8 mouse cellular contexts compared by ENCODE assay signal in the genomic region with DNA sequence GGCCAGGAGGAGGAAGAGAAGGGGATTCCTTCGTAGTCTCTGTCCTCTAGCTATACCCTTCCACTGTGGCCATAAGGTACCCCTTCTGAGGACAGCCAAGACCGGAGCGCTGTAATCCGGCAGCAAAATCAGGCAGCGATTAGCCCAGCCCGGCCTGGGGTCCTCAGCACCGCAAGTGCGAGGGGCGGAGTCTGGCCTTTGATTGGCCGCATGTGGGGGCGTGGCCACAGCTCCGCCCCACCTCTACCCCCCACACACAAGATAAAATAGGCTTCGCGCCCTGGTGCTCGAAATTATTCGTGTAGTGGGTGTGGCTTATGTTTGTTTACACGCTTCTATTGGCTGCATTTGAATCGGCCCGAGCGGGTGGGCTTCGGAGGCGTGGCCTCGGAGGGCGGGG. TPM values are rescaled to one million over a fixed set of nuclear protein-coding genes. Genes with fewer than 3 reads are reported as not detected.
A peak's percentile ranks its signal among the peaks of the same experiment; 100 is the strongest.
DNase-seq lines count a peak whose midpoint lies in the region; ATAC-seq lines count a peak whose summit lies in the region.

No protein-coding gene starts in this region.

- intact Hi-C loops in gastrocnemius, postnatal 36 days (cut with DNase I): no loop called here
- intact Hi-C loops in left cerebral cortex, postnatal 25 days (cut with DNase I): loop anchor here (1.0 kb wide), 1 partner anchor 69 kb away; no protein-coding TSS in a partner anchor

- peak overlapping the region; percentile 79 for H3K27ac ChIP-seq in intestine, embryonic 15.5 days

- no peaks in the 10 kb centered on the region for H3K9me3 ChIP-seq in intestine, embryonic 15.5 days

- peak; percentile 83 for ATAC-seq in intestine, embryonic 15.5 days

- H3K36me3 ChIP-seq in intestine, embryonic 15.5 days: no peaks in the 10 kb centered on the region

- peak overlapping the region; percentile 59 for H3K9ac ChIP-seq in intestine, embryonic 15.5 days

- peak; percentile 95 for DNase-seq in adrenal gland, adult 8-10 months
- DNase-seq in embryo, embryonic 11.5 days (ENCODE audit: low read depth, low spot score): peak; percentile 93
- DNase-seq in gastrocnemius, postnatal 36 days: peak; percentile 91 to 93
- peak; percentile 90 to 93 for DNase-seq in left cerebral cortex, postnatal 25 days (ENCODE audit: low spot score in 2 of 2)
- peak; percentile 98 for DNase-seq in mesoderm, embryonic 11.5 days (ENCODE audit: low read depth, low spot score)
- peak; percentile 86 for DNase-seq in right cerebral cortex, postnatal 25 days
- DNase-seq in urinary bladder, postnatal 36 days (ENCODE audit: low spot score in 2 of 2): peak; percentile 91 to 95

- under 1% methylated on average over 24 of the region's 24 CpGs for WGBS in intestine, embryonic 15.5 days

- no peaks in the 10 kb centered on the region for H3K27me3 ChIP-seq in intestine, embryonic 15.5 days (replicated peaks)

- peak overlapping the region; percentile 47 for H3K4me3 ChIP-seq in intestine, embryonic 15.5 days (replicated peaks)

- peaks cover 7% of the 10 kb centered on the region for H3K4me1 ChIP-seq in intestine, embryonic 15.5 days (replicated peaks)

- peak overlapping the region; percentile 82 for H3K4me2 ChIP-seq in intestine, embryonic 15.5 days (replicated peaks)

RNA-seq across cellular contexts. Expression of a gene that starts 5.0 kb away (rescaled TPM):
- 10 to 100 TPM in 3 of 4 experiments, 1 to 10 TPM in 1; 7.2 to 16.9 (median 10.6) TPM for total RNA-seq in adrenal gland, adult 8-10 months (2022)
- 1 to 10 TPM; 4.5 to 6.6 TPM for total RNA-seq in gastrocnemius, postnatal 36 days (2021)
- 4.9 and 5.4 TPM in 2 replicates for polyA plus RNA-seq in intestine, embryonic 15.5 days (2015; fragmentation: Nextera tagmentation; extraction: Ambion mirVana)
- 10 to 100 TPM; 12.6 to 14.3 TPM for total RNA-seq in left cerebral cortex, postnatal 25 days (2021)

RNA-seq across cellular contexts. Expression of a gene that starts 8.9 kb away (rescaled TPM):
- total RNA-seq in adrenal gland, adult 8-10 months (2022): under 1 TPM in 3 of 4 experiments, not detected in 1; 0.10 to 0.28 (median 0.12) TPM
- not detected for total RNA-seq in gastrocnemius, postnatal 36 days (2021)
- 0.03 and 0.06 TPM in 2 replicates for polyA plus RNA-seq in intestine, embryonic 15.5 days (2015; fragmentation: Nextera tagmentation; extraction: Ambion mirVana)
- under 1 TPM; 0.50 TPM for total RNA-seq in left cerebral cortex, postnatal 25 days (2021)

RNA-seq across cellular contexts. Expression of a gene that starts 45.6 kb away (rescaled TPM):
- 100 to 1,000 TPM; 175 to 194 (median 175) TPM for total RNA-seq in adrenal gland, adult 8-10 months (2022)
- total RNA-seq in gastrocnemius, postnatal 36 days (2021): 100 to 1,000 TPM in 1 of 2 experiments, 10 to 100 TPM in 1; 92.4 to 109 TPM
- 186 and 194 TPM in 2 replicates for polyA plus RNA-seq in intestine, embryonic 15.5 days (2015; fragmentation: Nextera tagmentation; extraction: Ambion mirVana)
- total RNA-seq in left cerebral cortex, postnatal 25 days (2021): 100 to 1,000 TPM; 264 to 272 TPM

Comparison
In these comparisons a context has a peak if more than half of its experiments do, and no peak if none do; other contexts are left out.
1. Peak in every context shown above with its lines: DNase-seq, ATAC-seq, H3K4me3 ChIP-seq and H3K27ac ChIP-seq.